Mouse (Mus musculus) limb, embryonic 14.5 days (tissue): ENCODE measurements around the gene Cyp4a12a. TPM values are rescaled to one million over a fixed set of nuclear protein-coding genes. Genes with fewer than 3 reads are reported as not detected.
"Not testable (repeated sequence)": the region's sequence is repeated elsewhere in the genome, so short reads cannot be mapped to it uniquely, and the experiment has no call there.

Source experiments
- ATAC-seq: fragments of 200-750 bp; cut with Nextera tagmentation; 2 replicates; pipeline ENCODE4 v1.8.0; 2017; ENCODE audit warnings: low read depth, moderate number of reproducible peaks, moderate TSS enrichment; ENCODE audit not compliant: low FRiP score
- DNase-seq: peaks from one replicate; pipeline ENCODE4 v3.0.0-alpha.2; 2015; ENCODE audit warnings: low spot score
- H3K27ac ChIP-seq: fragments of 300-500 bp; sonication (generic); replicated peaks from 2 replicates; pipeline ENCODE4 v1.5.1; 2014; ENCODE audit warnings: low read depth, mild to moderate bottlenecking, low read length, moderate library complexity, mixed read lengths
- H3K27me3 ChIP-seq: fragments of 300-500 bp; sonication (generic); 2 replicates; pipeline ENCODE4 v1.6.1; 2014; ENCODE audit warnings: low read length, mixed read lengths; ENCODE audit not compliant: control insufficient read depth, insufficient read depth
- H3K36me3 ChIP-seq: fragments of 300-500 bp; sonication (generic); 2 replicates; pipeline ENCODE4 v1.6.1; 2014; ENCODE audit warnings: mild to moderate bottlenecking, low read length, moderate library complexity, mixed read lengths; ENCODE audit not compliant: control insufficient read depth, insufficient read depth
- H3K4me1 ChIP-seq: fragments of 300-500 bp; sonication (generic); 2 replicates; pipeline ENCODE4 v1.6.1; 2014; ENCODE audit warnings: antibody characterized with exemption, low read length, mixed read lengths; ENCODE audit not compliant: control insufficient read depth, insufficient read depth
- H3K4me2 ChIP-seq: fragments of 300-500 bp; sonication (generic); replicated peaks from 2 replicates; pipeline ENCODE4 v1.6.1; 2014; ENCODE audit warnings: low read depth, mild to moderate bottlenecking, low read length, moderate library complexity; ENCODE audit not compliant: severe bottlenecking
- H3K4me3 ChIP-seq: fragments of 300-500 bp; sonication (generic); replicated peaks from 2 replicates; pipeline ENCODE4 v1.5.1; 2014; ENCODE audit warnings: low read length
- H3K9ac ChIP-seq: fragments of 300-500 bp; sonication (generic); 2 replicates; pipeline ENCODE4 v1.6.1; 2014; ENCODE audit warnings: mild to moderate bottlenecking, low read depth, low read length, moderate library complexity; ENCODE audit not compliant: severe bottlenecking
- H3K9me3 ChIP-seq: fragments of 300-500 bp; sonication (generic); 2 replicates; pipeline ENCODE4 v1.6.1; 2016; ENCODE audit warnings: low read length; ENCODE audit not compliant: control insufficient read depth
- POLR2A ChIP-seq: fragments of 200-500 bp; IDR thresholded peaks from 2 replicates; pipeline ENCODE4 v1.8.0; 2012; ENCODE audit warnings: inconsistent platforms, mild to moderate bottlenecking, moderate library complexity, borderline replicate concordance; ENCODE audit not compliant: insufficient read depth, insufficient read length; ENCODE audit errors: extremely low read depth
- WGBS: fragments of 180-500 bp; shearing (Covaris S2); extraction: QIAGEN DNeasy Blood & Tissue Kit; methylation state at CpG from one replicate; pipeline ENCODE4 v1.1.7; 2014; 5-methylcytosine and 5-hydroxymethylcytosine counted together
- polyA plus RNA-seq, 2 experiments: library from polyadenylated mRNA; depleted of rRNA in 1 of 2; stranded (reverse) in 1 of 2; unstranded in 1 of 2; fragments of >200 nt; fragmentation: Nextera tagmentation in 1 of 2; extraction: Ambion mirVana in 1 of 2; gene quantifications; 2 replicates each; pipeline versions ENCODE4 v1.2.1 to v1.2.3; 2012 to 2014

Cyp4a12a gene
- polyA plus RNA-seq (2012; rRNA removed) (not detected in 2 replicates), polyA plus RNA-seq (2014; fragmentation: Nextera tagmentation; extraction: Ambion mirVana) (not detected in 2 replicates)

DNA sequence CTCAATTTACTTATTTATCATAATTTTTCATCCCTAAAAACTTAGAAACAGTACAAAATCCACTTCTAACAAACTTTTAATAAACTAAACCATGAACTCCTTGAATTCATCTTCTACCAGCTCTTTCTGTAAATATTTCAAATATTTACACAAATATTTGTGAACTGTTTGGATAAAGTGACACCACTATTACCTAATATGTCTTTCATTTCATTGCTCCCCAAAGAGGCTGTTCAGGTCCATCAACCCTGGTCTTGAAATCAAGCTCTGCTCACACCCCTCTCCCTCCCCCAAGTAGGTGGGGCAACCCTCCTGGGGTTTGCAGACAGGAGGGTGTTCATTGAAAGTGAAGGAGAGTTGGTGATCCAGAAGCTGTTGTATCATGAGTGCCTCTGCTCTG, at the start of gene Cyp4a12a:
Cyp4a12a (plus strand) TSS at position 301 of the 400 bp plus-strand sequence.
- not testable (repeated sequence) for H3K27me3 ChIP-seq, H3K4me2 ChIP-seq, H3K4me1 ChIP-seq, H3K4me3 ChIP-seq, H3K36me3 ChIP-seq, ATAC-seq, H3K9me3 ChIP-seq, H3K27ac ChIP-seq, H3K9ac ChIP-seq, DNase-seq

DNA sequence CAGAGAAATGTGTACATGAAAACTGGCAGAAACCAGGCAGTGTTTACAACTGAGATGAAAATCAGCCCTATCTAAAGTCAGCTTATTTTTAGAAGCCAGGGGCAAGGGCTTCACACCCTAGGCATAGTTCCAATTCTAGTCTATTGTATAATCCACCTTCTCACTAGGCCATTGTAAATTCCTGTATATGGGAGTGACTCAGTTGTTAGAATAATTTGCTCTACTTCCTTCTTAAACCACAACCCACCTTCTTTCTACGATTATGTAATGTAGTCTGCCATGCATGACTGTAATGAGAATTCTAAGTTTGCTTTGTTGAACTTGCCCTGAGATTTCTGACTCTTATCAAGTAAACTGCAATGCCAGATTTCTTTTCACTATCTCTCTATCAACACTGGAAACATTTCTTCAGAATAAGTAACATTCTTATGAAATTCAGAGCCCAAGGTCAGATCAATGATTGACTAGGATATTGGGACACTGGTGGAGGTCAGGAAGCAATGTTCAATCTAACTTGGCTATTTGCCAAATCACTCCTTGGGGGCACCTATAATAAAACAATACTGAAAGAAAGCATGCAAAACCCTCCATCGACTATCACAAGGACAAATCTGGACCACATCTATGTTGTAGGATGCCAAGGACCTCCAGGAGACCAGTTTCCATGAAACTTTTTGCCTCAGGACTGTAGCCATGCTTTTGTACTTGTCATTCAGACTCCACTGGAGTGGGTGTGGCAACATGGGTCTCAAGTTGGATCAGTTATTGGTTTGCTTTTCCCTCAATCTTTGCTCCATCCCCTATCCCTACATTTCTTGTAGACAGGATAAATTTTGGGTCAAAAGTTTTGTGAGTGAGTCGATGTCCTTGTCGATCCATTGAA, 33.9 kb upstream of the Cyp4a12a start:
- H3K4me3 ChIP-seq, DNase-seq, H3K9me3 ChIP-seq, H3K4me1 ChIP-seq, H3K9ac ChIP-seq, H3K36me3 ChIP-seq, H3K4me2 ChIP-seq, H3K27me3 ChIP-seq, ATAC-seq, H3K27ac ChIP-seq: not testable (repeated sequence)
- WGBS: 86% methylated on average over 3 of the region's 4 CpGs

DNA sequence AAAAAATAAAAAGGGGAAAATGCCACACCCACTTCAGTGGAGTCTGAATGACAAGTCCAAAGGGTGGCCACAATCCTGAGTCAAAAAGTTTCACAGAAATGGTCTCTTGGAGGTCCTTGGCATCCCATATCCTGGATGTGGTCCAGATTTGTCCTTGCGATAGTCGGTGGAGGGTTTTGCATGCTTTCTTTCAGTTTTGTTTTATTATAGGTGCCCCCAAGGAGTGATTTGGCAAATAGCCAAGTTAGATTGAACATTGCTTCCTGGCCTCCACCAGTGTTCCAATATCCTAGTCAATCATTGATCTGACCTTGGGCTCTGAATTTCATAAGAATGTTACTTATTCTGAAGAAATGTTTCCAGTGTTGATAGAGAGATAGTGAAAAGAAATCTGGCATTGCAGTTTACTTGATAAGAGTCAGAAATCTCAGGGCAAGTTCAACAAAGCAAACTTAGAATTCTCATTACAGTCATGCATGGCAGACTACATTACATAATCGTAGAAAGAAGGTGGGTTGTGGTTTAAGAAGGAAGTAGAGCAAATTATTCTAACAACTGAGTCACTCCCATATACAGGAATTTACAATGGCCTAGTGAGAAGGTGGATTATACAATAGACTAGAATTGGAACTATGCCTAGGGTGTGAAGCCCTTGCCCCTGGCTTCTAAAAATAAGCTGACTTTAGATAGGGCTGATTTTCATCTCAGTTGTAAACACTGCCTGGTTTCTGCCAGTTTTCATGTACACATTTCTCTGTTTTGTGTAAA, 20.4 kb upstream of the Cyp4a12a start:
- not testable (repeated sequence) for H3K4me1 ChIP-seq
- 73% methylated on average over 2 of the region's 3 CpGs for WGBS

DNA sequence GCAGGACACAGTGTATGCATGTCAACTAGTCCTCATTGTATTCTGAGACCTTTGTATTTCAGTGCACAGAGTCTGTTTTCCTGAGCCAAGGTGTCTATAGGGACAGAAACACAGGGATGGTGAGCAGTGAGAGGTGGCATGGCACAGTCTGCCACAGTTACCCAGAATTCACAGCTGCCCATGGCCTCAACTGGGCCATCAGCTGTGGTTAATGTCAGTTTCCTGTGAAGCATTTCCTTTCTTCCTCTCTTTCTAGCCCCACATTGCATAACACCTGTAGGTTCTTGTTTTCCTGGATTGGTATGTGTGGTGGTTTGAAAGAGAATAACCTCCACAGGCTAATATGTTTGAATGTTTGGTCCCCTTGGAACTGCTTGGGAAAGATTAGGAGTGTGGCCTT, 18.5 kb upstream of the Cyp4a12a start:
- Histone ChIP-seq H3K4me2 (peak overlapping the region; percentile 48), H3K27me3 (no peaks in the 10 kb centered on the region), H3K36me3 (no peaks in the 10 kb centered on the region), H3K4me1 (no peaks in the 10 kb centered on the region), H3K9me3 (no peaks in the 10 kb centered on the region), H3K4me3 (no peak overlapping the region), H3K9ac (no peak overlapping the region), H3K27ac (no peak overlapping the region)
- no peak for TF ChIP-seq POLR2A
- DNase-seq: no peak
- ATAC-seq: no peak

More for the DNA sequence above, 20.4 kb upstream of the Cyp4a12a start:
- H3K4me3 ChIP-seq, H3K27me3 ChIP-seq, ATAC-seq, H3K4me2 ChIP-seq, H3K9ac ChIP-seq, H3K36me3 ChIP-seq, H3K9me3 ChIP-seq, DNase-seq, H3K27ac ChIP-seq: not testable (repeated sequence)

DNA sequence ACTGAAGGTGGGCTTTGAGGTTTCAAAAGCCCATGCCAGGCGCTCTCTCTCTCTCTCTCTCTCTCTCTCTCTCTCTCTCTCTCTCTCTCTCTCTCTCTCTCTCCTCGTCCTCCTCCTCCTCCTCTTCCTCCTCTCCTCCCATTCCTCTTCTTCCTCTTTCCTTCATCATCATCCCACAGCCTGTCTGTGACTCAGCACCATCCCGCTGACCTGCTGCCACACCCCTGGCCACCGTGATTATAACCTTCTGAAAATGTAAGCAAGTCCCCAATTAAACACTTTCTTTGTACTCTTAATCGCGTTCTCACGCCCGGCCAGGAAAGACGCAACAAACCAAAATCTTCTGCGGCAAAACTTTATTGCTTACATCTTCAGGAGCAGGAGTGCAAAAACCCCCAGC, 18.1 kb upstream of the Cyp4a12a start:
- peak overlapping the region; percentile 29 for H3K4me3 ChIP-seq
- 14% methylated on average over 10 of the region's 10 CpGs for WGBS
- not testable (repeated sequence) for H3K4me1 ChIP-seq, H3K27me3 ChIP-seq, H3K27ac ChIP-seq, H3K36me3 ChIP-seq, H3K9ac ChIP-seq, ATAC-seq, H3K9me3 ChIP-seq, DNase-seq
- peak overlapping the region; percentile 48 for H3K4me2 ChIP-seq

DNA sequence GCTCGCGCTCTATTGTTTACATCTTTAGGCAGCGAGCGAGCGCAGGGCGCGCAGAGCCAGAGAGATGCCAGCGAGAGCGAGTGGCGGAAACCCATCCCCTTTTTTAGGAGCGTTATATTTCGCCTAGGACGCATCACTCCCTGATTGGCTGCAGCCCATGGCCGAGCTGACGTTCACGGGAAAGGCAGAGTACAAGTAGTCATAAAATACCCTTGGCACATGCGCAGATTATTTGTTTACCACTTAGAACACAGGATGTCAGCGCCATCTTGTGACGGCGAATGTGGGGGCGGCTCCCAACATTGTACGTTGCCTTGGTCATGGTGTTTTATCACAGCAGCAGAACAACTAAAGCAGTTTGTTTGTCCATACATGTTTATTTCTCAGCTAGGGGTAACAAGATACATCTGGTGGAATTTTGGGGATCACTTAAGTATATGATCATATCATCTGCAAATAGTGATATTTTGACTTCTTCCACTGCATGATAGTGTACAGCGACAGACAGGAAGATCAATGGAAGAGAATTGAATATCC, 17.5 kb upstream of the Cyp4a12a start:
- not testable (repeated sequence) for H3K27ac ChIP-seq, H3K4me1 ChIP-seq, H3K9me3 ChIP-seq, H3K27me3 ChIP-seq, H3K36me3 ChIP-seq, H3K9ac ChIP-seq
- H3K4me2 ChIP-seq: peak overlapping the region; percentile 48
- peak overlapping the region; percentile 29 for H3K4me3 ChIP-seq
- DNase-seq (peak; percentile 4), ATAC-seq (peak; percentile 15; the same call in 1 of the 2 replicates)
- WGBS: 17% methylated on average over 18 of the region's 23 CpGs

DNA sequence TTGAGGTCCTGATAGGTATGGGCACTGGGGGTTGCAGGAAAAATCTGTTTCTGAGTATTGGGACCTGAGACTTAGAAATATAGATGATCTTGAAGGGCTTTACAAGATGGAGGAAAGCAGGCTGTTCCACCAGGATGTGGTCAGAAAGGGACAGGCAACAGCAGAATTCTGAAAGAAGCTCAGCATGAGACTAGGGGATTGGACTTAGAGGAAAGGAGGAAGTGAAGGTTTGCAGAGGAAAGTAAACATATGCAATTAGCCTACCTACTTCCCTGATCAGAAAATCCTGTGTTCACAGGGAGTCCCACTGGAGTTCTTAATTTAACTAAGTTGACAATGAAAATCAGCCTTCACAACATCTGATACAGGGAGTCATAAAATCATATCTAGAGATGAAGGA, 26.9 kb downstream of the Cyp4a12a start:
- H3K9ac ChIP-seq, H3K4me1 ChIP-seq, DNase-seq, H3K4me2 ChIP-seq, H3K27ac ChIP-seq, H3K4me3 ChIP-seq, H3K27me3 ChIP-seq, H3K9me3 ChIP-seq, ATAC-seq, H3K36me3 ChIP-seq: not testable (repeated sequence)

DNA sequence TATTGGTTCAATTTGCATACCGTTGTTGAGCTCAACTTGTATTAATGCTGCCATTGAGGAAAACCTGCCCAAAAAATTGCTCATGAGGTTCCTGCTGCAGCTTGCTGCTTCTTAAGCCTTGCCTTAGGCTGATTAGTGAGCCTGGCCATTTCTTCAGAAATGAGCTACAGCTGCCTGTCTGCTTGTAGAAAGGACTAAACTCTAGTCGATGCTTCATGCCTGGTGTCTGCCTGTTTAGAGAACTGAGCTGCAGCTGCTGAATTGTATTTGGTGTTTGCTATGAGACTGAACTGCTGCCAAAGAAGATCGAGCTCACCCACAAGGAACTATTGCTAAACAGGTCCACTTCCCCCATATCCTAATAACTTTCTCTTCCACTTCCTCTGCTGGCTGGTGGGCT, 66.8 kb downstream of the Cyp4a12a start:
- not testable (repeated sequence) for H3K36me3 ChIP-seq, H3K4me3 ChIP-seq, H3K4me1 ChIP-seq, H3K9me3 ChIP-seq, H3K9ac ChIP-seq, H3K27me3 ChIP-seq, ATAC-seq, H3K4me2 ChIP-seq, H3K27ac ChIP-seq, DNase-seq
- 83% methylated on average over 3 of the region's 3 CpGs for WGBS
